Mouse (Mus musculus) E14TG2a.4 (cell line): ENCODE results near the gene Fam169a.

Experiments
- CTCF ChIP-seq: conservative IDR thresholded peaks from 2 replicates; pipeline ENCODE4 v1.5.1; 2014; ENCODE audit warnings: low read length
- NANOG ChIP-seq: IDR thresholded peaks from 2 replicates; pipeline ENCODE4 v1.6.1; 2014; ENCODE audit warnings: borderline replicate concordance, low read length, mixed read lengths
- POU5F1 ChIP-seq: IDR thresholded peaks from 2 replicates; pipeline ENCODE4 v1.6.1; 2014; ENCODE audit warnings: low read length, borderline replicate concordance

DNA sequence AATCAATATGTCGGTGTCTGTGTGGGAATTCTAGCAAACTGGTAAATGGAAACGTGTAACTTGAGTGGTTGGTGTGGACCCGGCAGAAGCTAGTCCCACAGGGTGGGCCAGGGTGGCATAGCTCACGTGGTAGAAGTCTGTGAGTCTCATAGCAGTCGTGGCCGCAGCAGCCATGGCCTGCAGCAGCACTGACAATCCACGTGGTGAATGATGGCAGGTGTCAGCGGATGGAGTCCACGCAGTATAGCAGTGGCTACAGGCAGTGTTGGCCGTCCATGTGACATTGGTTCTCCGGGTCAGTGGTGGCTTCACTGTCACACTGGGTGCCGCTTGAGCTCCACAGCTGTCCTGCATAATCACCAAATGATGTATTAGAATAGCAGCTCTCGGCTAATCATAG, 37.0 kb upstream of the Fam169a start:
- no peak for TF ChIP-seq CTCF
- TF ChIP-seq POU5F1, result no peak
- TF ChIP-seq NANOG, result no peak
